Mouse (Mus musculus): Measurements from ENCODE around the gene Lbx2. TPM values are rescaled to one million over a fixed set of nuclear protein-coding genes. Genes with fewer than 3 reads are reported as not detected.
A peak's percentile ranks its signal among the peaks of the same experiment; 100 is the strongest.

The Lbx2 gene
- polyA plus RNA-seq (2015; fragmentation: Nextera tagmentation; extraction: Ambion mirVana): 0.59 and 0.89 TPM in 2 replicates

- no peak for ATAC-seq (ENCODE audit: low read depth)
- WGBS: 6% methylated on average over 42 of the region's 42 CpGs
Observed at GRCm38 (mm10) chr6:83086121-83087035, at the start of gene Lbx2. Gene Lbx2 (plus strand): TSS chr6:83086367.

DNA sequence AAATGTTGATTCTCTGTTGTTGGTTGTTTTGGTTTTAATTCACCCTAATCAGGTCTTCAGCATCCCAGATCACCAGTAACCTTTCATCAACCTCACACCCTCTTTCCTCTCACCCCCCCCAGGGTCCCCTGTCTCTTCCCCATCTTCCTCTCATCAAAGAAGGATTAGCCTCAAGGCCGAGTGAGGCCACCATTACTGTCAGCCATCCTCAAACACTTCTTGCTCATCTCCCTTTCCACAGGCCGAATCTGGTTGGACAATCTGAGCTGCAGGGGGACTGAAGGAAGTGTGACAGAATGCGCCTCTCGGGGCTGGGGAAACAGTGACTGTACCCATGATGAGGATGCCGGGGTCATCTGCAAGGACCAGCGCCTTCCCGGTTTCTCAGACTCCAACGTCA, 49.0 kb upstream of the Lbx2 start:
- Histone ChIP-seq H3K4me1 (replicated peaks; ENCODE audit: control insufficient read depth, insufficient read depth, low read length) (peaks cover 26% of the 10 kb centered on the region), H3K4me3 (ENCODE audit: low read length) (no peak overlapping the region), H3K4me2 (ENCODE audit: low read depth, low read length) (no peak overlapping the region), H3K36me3 (ENCODE audit: control insufficient read depth, insufficient read depth, low read length) (no peaks in the 10 kb centered on the region), H3K27me3 (ENCODE audit: control insufficient read depth, insufficient read depth, low read depth, low read length) (no peaks in the 10 kb centered on the region), H3K9me3 (ENCODE audit: control insufficient read depth, low read length) (no peaks in the 10 kb centered on the region), H3K9ac (ENCODE audit: low read length) (no peak overlapping the region), H3K27ac (ENCODE audit: low read length) (no peak overlapping the region)
- 46% methylated on average over 8 of the region's 8 CpGs for WGBS
- no peak for ATAC-seq (ENCODE audit: low read depth)

More at GRCm38 (mm10) chr6:83086121-83087035, at the start of gene Lbx2:
- H3K36me3 ChIP-seq (ENCODE audit: control insufficient read depth, insufficient read depth, low read length): peaks cover 4% of the 10 kb centered on the region
- H3K4me1 ChIP-seq (replicated peaks; ENCODE audit: control insufficient read depth, insufficient read depth, low read length): peaks cover 12% of the 10 kb centered on the region
- H3K9ac ChIP-seq (ENCODE audit: low read length): peak within 1 kb of the TSS; percentile 27; the same call in 1 of the 2 replicates
- H3K4me3 ChIP-seq (ENCODE audit: low read length): peak within 1 kb of the TSS; percentile 32
- no peak within 1 kb of the TSS for H3K27ac ChIP-seq (ENCODE audit: low read length)
- H3K9me3 ChIP-seq (ENCODE audit: control insufficient read depth, low read length): no peaks in the 10 kb centered on the region
- H3K4me2 ChIP-seq (ENCODE audit: low read depth, low read length): peak within 1 kb of the TSS; percentile 43
- peaks cover 66% of the 10 kb centered on the region for H3K27me3 ChIP-seq (ENCODE audit: control insufficient read depth, insufficient read depth, low read depth, low read length)

DNA sequence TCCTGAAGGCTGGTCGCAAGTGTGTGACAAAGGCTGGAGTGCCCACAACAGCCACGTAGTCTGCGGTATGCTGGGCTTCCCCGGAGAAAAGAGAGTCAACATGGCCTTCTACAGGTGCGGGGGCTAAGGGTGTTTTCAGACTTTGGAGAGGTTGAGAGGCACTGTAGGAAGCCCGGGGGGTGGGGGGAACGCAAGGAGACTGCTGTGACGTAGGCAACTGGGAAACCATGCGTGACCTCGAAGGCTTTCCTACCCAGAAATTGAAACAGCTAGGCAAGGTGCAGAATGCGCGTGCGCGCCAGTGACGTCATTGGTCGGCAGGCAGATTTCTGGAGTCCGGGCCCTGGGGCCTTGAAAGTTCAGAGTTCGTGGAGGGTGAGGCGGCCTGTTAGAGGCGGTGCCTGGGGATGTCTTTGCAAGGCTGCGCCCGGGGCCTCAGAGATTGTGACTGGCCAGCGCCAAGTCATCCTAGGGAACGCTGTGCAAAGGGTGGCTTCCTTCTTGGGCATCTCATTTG, 47.6 kb upstream of the Lbx2 start:
- no peaks in the 10 kb centered on the region for H3K9me3 ChIP-seq (ENCODE audit: control insufficient read depth, low read length)
- H3K27me3 ChIP-seq (ENCODE audit: control insufficient read depth, insufficient read depth, low read depth, low read length): no peaks in the 10 kb centered on the region
- no peaks in the 10 kb centered on the region for H3K36me3 ChIP-seq (ENCODE audit: control insufficient read depth, insufficient read depth, low read length)
- peak overlapping the region; percentile 54 for H3K4me2 ChIP-seq (ENCODE audit: low read depth, low read length)
- peak overlapping the region; percentile 38 for H3K4me3 ChIP-seq (ENCODE audit: low read length)
- H3K4me1 ChIP-seq (replicated peaks; ENCODE audit: control insufficient read depth, insufficient read depth, low read length): peaks cover 22% of the 10 kb centered on the region
- no peak overlapping the region for H3K27ac ChIP-seq (ENCODE audit: low read length)
- peak; percentile 10; the same call in 1 of the 2 replicates for ATAC-seq (ENCODE audit: low read depth)
- H3K9ac ChIP-seq (ENCODE audit: low read length): peak overlapping the region; percentile 52
- 12% methylated on average over 24 of the region's 24 CpGs for WGBS

GRCm38 (mm10) chr6:83040601-83041000, 45.6 kb upstream of the Lbx2 start:
- ATAC-seq (ENCODE audit: low read depth): no peak
- H3K9me3 ChIP-seq (ENCODE audit: control insufficient read depth, low read length): no peaks in the 10 kb centered on the region
- peaks cover 9% of the 10 kb centered on the region for H3K4me1 ChIP-seq (replicated peaks; ENCODE audit: control insufficient read depth, insufficient read depth, low read length)
- H3K27ac ChIP-seq (ENCODE audit: low read length): no peak overlapping the region
- 77% methylated on average over 5 of the region's 5 CpGs for WGBS
- no peaks in the 10 kb centered on the region for H3K36me3 ChIP-seq (ENCODE audit: control insufficient read depth, insufficient read depth, low read length)
- no peak overlapping the region for H3K4me2 ChIP-seq (ENCODE audit: low read depth, low read length)
- no peaks in the 10 kb centered on the region for H3K27me3 ChIP-seq (ENCODE audit: control insufficient read depth, insufficient read depth, low read depth, low read length)
- no peak overlapping the region for H3K4me3 ChIP-seq (ENCODE audit: low read length)
- H3K9ac ChIP-seq (ENCODE audit: low read length): no peak overlapping the region

DNA sequence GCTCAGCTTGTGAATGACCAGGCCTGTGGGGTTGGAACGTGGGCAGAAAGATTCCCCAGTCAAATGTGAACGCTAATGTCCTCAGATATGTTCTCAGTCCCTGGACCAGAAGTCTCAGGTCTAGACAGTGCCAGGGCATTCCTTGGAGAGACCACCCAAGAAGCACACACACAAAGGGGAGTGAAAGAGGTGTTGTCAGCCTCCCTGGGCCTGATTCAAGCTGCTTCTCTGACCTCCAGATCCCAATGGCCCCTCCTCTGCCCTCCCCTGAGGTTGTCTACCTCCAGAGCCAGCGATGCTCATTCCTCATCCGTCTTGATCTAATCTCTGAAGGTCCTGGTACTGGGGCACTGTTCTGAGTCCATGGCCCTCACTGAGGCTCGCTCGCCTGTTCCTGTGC, 42.6 kb upstream of the Lbx2 start:
- Histone ChIP-seq H3K27ac (ENCODE audit: low read length) (no peak overlapping the region), H3K9ac (ENCODE audit: low read length) (no peak overlapping the region), H3K27me3 (ENCODE audit: control insufficient read depth, insufficient read depth, low read depth, low read length) (no peaks in the 10 kb centered on the region), H3K4me1 (replicated peaks; ENCODE audit: control insufficient read depth, insufficient read depth, low read length) (peaks cover 3% of the 10 kb centered on the region), H3K4me2 (ENCODE audit: low read depth, low read length) (no peak overlapping the region), H3K9me3 (ENCODE audit: control insufficient read depth, low read length) (no peaks in the 10 kb centered on the region), H3K36me3 (ENCODE audit: control insufficient read depth, insufficient read depth, low read length) (no peaks in the 10 kb centered on the region), H3K4me3 (ENCODE audit: low read length) (no peak overlapping the region)
- WGBS: 58% methylated on average over 6 of the region's 6 CpGs
- peak; percentile 27; the same call in 1 of the 2 replicates for ATAC-seq (ENCODE audit: low read depth)

GRCm38 (mm10) chr6:83043993-83044392, 42.2 kb upstream of the Lbx2 start:
- Histone ChIP-seq H3K27me3 (ENCODE audit: control insufficient read depth, insufficient read depth, low read depth, low read length) (no peaks in the 10 kb centered on the region), H3K9me3 (ENCODE audit: control insufficient read depth, low read length) (no peaks in the 10 kb centered on the region), H3K4me1 (replicated peaks; ENCODE audit: control insufficient read depth, insufficient read depth, low read length) (no peaks in the 10 kb centered on the region; the same call in 1 of the 2 replicates), H3K4me2 (ENCODE audit: low read depth, low read length) (no peak overlapping the region), H3K4me3 (ENCODE audit: low read length) (no peak overlapping the region), H3K36me3 (ENCODE audit: control insufficient read depth, insufficient read depth, low read length) (no peaks in the 10 kb centered on the region), H3K9ac (ENCODE audit: low read length) (0 out of 2 replicates have a peak overlapping the region, but pooled peaks have one; percentile 13), H3K27ac (ENCODE audit: low read length) (no peak overlapping the region)
- no peak for ATAC-seq (ENCODE audit: low read depth)
- 84% methylated on average over 5 of the region's 5 CpGs for WGBS

DNA sequence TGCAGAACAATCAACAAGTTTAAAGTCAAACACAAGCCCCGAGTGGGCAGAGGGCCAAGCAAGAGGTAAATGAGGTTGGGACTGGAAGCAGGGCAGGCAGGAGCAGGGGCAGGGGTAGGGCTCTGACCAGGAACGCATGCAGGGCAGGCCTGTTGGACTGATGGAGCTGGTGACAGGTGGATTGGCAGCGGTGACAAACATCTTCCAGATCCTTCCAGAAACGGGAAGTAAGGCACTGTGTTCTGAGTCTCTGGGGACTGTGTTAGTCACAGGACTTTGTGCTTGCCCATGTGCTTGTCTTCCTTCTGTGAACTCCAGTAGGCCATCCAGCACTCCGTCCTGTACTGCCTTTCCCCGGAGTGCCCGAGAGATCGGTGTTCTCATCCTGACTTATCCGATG, 41.4 kb upstream of the Lbx2 start:
- no peak for ATAC-seq (ENCODE audit: low read depth)
- Histone ChIP-seq H3K4me3 (ENCODE audit: low read length) (no peak overlapping the region), H3K27ac (ENCODE audit: low read length) (no peak overlapping the region), H3K27me3 (ENCODE audit: control insufficient read depth, insufficient read depth, low read depth, low read length) (no peaks in the 10 kb centered on the region), H3K36me3 (ENCODE audit: control insufficient read depth, insufficient read depth, low read length) (no peaks in the 10 kb centered on the region), H3K4me2 (ENCODE audit: low read depth, low read length) (no peak overlapping the region), H3K4me1 (replicated peaks; ENCODE audit: control insufficient read depth, insufficient read depth, low read length) (no peaks in the 10 kb centered on the region; the same call in 1 of the 2 replicates), H3K9me3 (ENCODE audit: control insufficient read depth, low read length) (no peaks in the 10 kb centered on the region), H3K9ac (ENCODE audit: low read length) (no peak overlapping the region)
- WGBS: 72% methylated on average over 9 of the region's 9 CpGs

GRCm38 (mm10) chr6:83049367-83049766, 36.8 kb upstream of the Lbx2 start:
- Histone ChIP-seq H3K4me1 (replicated peaks; ENCODE audit: control insufficient read depth, insufficient read depth, low read length) (peaks cover 12% of the 10 kb centered on the region), H3K4me2 (ENCODE audit: low read depth, low read length) (no peak overlapping the region), H3K9me3 (ENCODE audit: control insufficient read depth, low read length) (no peaks in the 10 kb centered on the region), H3K27ac (ENCODE audit: low read length) (no peak overlapping the region), H3K4me3 (ENCODE audit: low read length) (no peak overlapping the region), H3K36me3 (ENCODE audit: control insufficient read depth, insufficient read depth, low read length) (peaks cover 14% of the 10 kb centered on the region), H3K9ac (ENCODE audit: low read length) (no peak overlapping the region), H3K27me3 (ENCODE audit: control insufficient read depth, insufficient read depth, low read depth, low read length) (no peaks in the 10 kb centered on the region)
- 65% methylated on average over 10 of the region's 10 CpGs for WGBS
- no peak for ATAC-seq (ENCODE audit: low read depth)
